Mouse (Mus musculus) embryo, embryonic 11 days (tissue): ENCODE results near the gene Fam114a2.
"Not testable (repeated sequence)": the region's sequence is repeated elsewhere in the genome, so short reads cannot be mapped to it uniquely, and the experiment has no call there.

ENCODE experiments used
- DNase-seq: peaks from one replicate; pipeline ENCODE4 v3.0.0-alpha.2; 2015

Gene Fam114a2

DNA sequence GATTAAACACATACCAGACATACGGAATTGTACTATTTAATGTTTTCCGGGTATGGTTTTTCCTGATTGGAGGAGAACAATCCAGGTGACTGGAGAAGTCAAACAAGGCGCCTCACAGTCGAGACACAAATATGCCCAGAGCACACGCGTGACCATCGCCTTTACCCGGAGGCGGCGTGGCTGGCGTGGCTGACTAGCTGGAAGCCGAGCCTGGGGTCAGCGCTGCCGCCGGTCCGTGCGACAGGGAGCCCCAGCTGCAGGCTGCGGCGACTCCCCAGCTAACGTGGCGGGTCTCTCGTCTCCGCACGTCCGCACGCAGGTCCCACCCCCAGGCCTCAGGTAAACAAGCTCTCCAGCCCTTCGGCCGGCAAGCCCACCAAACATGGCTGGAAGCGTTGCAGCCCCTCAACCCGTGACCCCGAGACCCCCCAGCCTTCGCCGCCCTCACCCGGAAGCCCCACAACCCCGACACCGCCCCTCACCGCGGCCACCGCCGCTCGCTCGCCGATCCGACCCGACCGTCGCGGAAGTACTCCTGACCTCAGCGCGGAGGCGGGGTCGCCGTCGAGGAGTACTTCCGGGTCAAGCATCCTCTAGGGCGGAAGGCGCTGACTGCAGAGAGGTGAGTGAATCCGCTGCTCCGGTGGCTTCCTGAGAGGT, at the start of gene Fam114a2, which contains the start of gene Mfap3:
TSS of gene Fam114a2 (minus strand) at position 527 of the 660 bp plus-strand sequence.
TSS of gene Mfap3 (plus strand) at position 574 of the 660 bp plus-strand sequence.
- peak; percentile 94 for DNase-seq

DNA sequence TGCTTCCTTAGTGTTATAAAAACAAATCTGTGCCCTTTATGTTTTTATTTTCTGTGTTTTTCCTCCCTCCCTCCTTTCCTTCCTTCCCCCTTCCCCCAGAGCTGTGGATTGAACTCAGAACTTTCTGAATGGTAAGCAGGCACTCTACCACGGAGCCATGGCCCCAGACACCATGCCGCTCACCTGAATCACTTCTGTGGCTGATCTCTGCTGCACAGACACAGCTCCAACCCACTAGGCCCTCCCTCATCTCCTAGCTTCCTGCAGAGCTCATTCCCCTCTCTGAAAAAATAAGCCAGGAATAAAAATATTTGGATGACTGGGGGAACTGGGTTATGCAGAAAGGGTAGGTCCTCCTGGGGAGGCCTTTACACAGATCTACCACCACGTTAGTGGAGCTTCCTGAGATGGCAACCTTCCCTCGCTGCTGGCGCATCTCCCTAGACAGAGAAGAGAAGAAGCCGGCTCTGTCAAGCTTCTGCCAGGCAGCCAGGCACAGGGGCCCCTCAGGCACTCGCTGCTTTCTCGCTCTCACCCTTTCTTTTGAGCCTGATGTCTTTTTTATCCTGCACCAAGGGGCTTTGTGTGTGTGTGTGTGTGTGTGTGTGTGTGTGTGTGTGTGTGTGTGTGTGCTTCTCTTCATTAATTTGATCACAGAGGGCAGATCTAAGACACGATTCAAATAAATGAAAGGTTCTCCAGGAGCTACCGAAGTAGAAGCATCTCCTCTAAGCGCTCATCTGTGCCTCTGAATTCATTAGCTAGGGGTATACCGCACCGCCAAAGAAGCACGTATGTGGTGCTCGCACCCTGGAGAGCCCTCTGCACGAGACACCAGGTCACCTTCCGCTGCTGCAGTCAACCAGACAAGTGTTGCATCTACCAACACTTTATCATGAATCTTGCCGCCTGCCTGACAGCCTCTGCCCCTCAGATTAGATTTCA, 47.9 kb upstream of the Fam114a2 start:
- DNase-seq: no peak

DNA sequence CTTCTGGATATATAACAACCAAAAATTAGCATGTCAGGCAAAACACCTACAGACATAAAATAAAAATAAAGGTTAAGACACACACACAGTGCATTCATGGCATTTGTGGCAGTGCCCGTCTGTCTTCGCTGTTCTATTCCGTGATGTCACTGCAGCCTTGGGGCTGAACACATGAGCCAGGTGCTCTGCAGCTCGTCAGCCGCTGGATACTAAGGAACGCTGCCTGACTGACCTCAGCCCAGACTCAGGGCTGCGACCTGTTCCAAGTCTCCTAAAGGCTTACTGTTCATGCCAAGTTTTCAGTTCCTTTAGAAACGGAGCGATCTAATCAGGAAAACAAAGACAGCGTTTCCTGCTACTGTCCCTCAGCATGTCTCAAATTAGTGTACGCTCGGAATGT, 46.1 kb upstream of the Fam114a2 start:
- DNase-seq: no peak

DNA sequence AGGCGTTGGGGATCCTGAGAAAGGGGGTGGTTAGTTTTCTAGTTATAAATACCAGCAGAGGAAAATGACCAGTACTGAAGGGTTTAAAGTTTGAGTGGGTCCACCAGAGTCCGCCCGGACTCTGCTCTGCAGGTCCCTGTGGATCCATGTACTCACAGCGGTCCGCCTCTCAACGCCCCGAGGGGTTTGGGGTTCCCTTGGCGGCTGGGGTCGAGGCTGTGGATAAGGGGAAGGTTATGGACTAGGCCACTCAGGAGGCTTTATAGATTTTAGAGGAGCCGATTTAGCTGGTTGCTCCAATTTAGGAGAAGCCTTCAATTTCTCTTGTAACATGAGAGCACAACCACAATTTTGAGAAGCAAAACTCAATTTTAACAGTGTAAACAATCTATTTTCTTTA, 39.5 kb upstream of the Fam114a2 start:
- DNase-seq: not testable (repeated sequence)

DNA sequence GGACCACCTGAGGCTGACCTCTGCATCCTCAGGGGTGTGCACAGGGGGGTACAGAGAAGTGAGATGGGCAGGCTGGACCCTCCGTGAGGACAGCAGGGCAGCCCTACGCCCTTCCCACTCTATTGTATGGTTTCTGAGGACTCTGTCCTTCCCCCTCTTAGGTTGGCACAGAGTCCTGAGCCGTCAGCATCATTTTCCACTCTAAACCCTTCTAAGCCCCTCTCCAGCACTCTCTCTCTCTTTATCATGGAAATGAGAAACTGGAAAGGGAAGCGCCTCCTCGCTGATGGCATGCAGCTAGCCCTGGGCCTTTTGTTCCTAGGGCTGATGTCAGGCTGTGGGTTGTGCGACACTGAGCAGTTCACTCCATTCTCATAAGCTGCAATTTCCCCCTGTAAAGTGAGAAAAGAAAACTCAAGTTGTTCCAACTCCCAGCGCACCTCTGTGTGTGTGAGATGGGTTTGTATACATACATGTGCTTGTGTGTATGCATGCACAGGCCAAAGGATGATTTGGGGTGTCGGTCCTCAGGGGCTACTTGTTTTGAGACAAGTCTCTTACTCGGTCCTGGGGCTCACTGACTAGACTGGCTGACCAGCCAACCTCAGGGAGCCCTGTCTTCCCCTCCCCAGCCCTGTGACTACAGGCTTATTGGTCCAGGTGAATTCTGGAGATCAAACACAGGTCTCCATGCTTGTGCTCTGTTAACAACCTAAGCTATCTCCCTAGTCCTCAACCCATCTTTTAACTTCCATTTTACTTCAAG, 34.8 kb upstream of the Fam114a2 start:
- peak; percentile 69 for DNase-seq

DNA sequence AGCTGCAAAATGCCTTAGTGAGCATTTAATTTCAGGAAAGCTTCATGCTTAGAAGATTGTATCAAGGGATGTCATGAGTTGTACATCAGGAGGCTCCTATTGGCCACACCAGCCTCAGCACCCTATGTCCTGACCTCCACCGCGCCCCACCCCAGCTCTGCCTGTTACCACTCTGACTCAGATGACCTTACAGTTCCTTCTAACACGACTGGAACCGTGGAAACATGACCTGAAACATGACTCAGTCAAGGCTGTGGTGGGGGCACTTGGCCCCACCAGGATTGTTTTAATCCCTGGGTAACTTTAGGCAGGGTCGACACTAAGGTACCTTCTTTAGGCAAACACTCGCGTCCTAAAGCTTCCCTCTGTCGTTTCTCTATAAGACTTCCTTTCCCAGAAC, 32.6 kb upstream of the Fam114a2 start:
- no peak for DNase-seq

DNA sequence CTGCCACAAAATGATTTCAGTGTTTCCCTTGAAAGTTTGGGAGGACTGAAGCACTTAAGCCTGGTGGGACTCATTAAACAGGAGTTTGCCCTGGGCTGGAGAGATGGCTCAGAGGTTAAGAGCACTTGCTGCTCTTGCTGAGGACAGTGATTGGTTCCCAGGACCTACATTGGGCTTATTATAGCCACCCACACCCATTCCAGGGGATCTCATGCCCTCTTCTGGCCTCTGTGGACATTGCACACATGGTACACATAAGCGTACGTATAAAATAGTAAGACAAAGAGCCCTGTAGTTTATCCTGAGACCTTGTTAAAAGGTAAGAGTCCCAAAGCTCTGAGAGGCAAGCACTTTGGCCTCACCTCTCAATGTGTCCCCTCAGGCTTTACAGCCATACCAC, 31.8 kb upstream of the Fam114a2 start:
- no peak for DNase-seq

DNA sequence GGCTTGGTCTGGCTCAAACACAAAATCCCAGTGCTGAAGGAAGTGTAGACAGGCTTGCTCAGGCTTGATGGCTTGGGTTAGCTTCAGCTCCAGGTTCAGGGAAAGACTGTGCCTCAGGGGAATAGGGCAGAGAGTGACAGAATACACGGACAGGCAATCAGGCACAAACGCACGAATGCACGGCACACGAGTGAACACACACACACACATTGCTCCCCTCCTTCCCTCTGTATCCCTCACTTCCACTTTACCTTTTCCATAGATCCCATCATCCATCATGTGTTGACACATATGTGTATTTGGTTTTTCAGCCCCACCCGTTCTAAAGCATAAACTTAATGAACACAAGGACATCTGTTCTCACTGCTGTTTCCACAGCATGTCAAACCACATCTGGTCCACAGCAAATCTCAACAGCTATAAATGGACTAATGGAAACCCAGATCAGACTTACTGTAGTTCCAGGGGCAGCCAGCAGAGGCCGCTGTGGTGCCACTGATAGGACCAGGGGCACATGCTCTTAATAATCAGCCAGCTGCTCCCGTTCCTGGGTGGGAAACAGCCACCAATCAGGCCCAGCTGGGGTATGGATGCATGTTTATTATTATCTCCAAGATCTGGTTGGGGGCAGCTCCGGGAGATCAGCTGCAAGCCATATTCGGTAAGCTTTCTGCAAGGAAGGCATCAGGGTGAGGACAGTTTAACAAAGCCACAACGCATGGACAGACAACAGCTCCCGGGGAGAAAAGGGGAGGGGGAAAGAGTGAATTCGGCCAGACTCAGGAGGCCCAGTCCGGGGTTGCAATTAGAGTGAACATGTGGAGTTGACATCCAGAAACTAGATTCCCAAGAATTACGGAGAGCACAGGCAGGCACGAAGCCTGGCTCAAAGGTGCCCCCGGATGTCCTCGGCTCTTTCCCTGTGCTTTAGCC, 30.5 kb upstream of the Fam114a2 start:
- peak; percentile 90 for DNase-seq

DNA sequence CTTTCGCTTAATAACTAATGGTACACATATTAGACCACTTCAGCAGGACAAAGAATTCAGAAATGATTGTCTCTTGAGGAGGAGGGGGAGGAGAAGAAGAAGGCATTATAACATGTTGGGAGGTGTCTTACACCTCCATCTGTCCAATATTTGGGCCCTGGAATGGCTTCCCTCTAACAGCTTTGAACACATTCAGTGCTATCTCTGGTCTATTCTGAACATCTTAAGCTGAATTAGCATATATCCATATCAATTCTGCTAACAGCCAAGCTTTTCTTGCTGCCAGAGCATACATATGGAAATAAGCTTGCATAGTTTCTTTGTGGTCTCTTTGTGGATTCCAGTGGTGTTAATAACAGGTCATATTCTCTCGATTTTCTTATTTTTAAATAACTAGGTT, 22.3 kb upstream of the Fam114a2 start:
- no peak for DNase-seq

DNA sequence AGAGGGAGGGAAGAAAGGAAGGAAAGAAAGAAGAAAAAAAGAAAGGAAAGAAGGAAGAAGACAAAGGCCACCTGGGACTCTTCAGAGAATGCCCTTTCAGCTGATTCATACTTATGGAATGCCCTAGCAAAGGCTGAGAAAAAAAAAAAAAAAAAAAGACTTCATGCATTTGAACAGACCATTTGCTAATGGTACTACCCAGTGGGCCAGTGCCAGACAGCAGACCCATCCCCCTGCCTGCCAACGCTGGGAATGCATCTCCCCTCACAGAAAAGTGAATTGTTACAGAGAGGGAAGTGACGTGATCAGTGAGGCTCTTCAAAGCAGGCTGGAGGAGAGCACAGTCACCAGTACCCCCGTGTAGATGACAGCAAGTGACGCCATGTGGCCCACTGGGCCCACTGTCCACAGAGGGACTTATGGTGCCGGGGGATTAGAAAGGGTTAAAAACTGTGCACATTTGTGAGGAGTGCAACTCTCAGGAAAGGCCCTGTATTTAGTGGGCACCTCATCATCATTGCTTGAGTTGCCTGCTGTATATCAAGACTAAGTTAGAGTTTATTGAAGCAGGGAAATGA, 21.5 kb upstream of the Fam114a2 start:
- DNase-seq: no peak

DNA sequence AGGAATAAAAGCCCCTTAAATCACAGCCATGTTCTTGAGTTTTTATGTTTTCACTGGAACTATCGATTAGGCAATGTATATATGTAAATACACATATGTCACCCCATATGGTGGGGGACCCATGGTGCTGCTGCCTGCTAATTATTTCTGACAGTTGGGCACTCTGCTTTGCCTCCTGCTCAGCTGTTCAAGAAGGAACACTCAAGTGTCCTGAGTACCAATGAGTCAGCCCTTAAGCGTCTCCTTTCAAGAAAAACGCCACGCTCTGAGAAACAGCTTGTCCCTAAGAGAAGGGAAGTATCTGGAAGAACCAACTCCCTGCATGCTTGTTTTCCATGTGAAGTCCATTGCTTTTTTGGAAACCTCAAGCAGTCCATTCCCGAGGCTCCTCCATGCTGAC, 17.5 kb upstream of the Fam114a2 start:
- DNase-seq: no peak

DNA sequence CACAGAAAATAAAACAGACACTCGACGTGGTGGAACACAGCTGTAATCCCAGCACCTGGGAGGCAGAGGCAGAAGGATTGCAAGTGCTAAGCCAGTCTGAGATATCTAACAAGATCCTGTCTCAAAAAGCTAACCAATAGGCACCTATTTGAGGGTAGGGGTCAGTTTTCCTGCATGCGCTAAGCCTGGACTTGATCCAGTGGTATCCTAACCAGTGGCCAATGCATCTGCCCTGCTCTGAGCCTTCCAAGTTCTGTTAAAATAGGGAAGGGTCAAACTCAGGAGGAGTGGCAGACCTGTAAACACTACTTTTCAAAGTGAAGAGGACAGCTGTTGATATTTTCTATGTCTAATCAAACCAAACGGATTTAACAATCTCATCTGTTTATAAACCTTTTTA, 13.9 kb upstream of the Fam114a2 start:
- DNase-seq: no peak

DNA sequence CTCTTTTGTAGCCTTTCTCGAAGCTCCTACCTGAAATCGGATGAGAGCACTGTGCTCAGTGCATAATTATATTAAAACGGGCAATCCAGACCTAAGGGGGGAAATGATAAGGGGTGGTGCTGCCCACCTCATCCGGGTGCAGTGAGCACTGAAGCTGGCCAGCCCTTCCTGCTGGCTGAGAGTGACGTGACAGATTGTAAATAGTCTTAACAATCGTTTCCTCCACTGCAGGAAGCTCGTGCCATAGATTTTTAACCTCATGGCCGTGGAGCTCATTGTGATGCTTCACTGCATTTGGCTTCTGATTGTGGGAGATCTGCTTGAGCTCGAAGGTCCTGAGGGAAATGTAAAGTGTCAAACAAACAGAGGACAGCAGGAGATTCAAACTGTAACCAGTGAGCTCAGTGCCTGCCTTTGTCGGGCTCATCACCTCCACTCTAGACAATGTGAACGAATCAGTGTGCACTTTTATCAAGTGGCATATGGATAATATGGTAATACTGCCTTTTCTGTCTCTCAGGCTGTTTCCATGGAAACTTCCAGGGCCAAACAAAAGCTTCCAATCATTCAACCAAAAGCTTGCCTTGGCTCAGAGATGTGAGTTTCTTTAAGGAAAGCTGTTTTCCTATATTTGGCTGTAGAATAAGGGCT, 13.0 kb upstream of the Fam114a2 start:
- DNase-seq: peak; percentile 46

DNA sequence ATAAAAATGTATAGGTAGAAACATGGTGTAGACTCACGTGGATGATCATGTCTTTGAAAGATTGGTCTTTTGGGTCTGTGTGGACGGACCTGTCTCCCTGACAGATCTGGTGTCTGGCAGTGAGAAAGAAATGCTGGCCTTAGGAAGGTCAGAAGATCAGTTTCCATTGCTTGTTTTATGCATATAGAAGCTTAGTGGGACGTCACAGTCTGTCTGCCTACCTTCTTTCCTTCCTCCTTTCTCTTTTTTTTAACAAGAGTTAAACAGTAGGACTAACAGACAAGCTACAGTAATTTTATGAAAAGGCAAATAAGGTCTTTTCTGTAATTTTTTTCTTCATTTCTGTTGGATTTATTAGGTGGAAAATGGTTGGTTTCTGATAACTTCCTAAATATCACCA, 10.7 kb upstream of the Fam114a2 start:
- no peak for DNase-seq

DNA sequence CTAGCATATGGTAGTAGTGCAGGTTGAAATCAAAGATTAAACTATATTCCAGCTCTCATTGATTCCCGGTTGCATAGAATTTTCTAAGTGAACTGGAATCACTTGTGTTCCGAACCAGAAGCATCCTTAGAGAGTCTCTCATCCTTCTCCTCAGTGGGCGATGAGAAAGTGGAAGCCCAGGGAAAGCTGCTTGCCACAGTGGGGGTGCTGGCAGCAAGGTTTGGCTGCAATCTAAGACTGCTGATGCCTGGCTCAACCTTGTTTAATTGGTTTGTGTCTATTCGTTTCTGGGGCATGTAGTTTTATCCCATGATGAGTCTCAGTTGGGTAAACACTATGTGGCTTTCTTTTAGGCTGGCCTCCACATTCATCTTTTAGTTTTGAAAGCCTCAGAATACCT, 9.1 kb upstream of the Fam114a2 start:
- DNase-seq: no peak

DNA sequence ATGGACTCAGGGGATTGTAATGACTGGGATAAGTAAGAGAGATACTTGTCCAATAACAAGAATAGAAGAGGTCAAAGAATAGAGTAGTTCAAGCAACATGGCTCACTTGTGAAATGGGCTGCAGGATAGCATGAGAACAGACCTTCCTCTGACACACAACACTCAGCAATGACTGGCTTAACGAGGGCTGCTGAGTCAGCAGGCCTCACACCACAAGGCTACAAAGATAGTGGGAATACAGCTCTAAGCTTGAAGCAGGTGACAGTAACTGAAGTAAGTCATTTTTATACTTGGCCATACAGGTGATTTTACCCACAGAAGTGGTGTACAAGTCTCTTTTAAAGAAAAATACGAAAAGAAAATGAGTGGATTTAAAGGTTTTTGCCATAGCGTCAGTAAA, 7.5 kb upstream of the Fam114a2 start:
- DNase-seq: no peak

DNA sequence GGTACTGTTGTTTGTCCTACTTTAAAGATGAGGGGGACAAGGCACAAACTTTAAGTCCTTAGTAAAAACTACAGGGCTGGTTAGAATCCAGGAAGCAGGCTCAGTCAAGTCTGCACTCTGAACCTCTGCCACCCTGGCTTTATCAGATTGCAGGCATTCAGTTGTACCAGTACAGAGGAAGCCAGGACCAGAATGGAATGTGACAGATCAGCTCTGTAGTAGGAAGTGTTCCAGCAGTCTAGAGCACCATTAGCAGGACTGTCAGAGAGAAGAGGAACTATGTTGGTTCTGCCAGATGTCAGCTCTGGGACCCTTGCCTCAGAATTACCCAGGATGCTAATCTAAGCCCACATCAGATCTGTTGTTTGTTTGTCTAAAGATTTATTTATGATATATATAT, 6.2 kb upstream of the Fam114a2 start:
- DNase-seq: no peak

DNA sequence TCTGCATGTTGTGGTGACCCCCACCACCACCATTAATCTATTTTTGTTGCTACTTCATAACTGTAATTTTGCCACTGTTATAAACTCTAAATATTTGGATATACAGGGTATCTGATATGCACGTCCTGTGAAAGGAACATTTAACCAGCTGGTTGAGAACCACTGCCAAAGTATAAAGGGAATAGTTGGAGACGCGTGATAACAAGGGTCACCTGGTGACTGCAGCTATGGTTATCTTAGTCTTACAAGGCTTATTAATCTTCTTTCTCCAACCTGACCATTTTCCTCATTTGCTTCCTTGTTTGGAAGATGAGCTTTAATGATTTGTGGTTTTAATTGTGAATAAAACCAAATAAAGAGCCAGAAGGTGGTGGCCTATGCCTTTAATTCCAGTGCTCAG, 5.0 kb upstream of the Fam114a2 start:
- no peak for DNase-seq

DNA sequence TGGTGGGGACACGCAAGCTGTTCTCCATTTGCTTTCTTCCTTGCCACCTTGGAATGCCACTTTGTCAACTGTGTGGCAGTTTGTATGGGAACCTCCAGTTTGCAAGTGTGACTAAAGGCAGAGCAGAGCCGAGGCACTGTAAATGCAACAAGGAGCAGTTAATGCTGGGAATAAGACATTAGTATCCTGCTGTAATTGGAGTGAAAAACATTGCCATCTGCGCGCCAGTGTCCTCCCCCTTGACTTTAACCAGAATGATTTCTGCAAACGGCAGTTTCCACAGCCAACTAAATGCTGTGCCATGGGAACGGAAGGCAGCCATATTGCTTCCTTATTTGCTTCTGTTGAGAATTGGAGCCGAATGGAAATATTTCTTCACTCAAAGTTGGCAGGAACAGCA, 3.6 kb upstream of the Fam114a2 start:
- no peak for DNase-seq

DNA sequence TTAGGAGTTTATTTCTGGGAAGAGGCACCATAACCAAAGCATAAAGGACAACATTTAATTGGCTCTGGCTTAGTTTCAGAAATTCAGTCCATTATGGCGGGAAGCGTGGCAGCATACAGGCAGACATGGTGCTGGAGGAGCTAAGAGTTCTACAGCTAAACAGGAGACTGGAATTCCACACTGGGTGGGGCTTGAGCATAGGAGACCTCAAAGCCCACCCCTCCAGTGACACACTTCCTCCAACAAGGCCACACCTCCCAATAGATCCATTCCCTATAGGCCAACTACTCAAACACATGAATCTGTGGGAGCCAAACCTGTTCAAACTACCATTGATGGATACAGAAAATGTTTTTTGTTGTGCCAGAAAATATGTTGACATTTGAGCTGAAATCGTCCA, 2.8 kb upstream of the Fam114a2 start:
- no peak for DNase-seq

DNA sequence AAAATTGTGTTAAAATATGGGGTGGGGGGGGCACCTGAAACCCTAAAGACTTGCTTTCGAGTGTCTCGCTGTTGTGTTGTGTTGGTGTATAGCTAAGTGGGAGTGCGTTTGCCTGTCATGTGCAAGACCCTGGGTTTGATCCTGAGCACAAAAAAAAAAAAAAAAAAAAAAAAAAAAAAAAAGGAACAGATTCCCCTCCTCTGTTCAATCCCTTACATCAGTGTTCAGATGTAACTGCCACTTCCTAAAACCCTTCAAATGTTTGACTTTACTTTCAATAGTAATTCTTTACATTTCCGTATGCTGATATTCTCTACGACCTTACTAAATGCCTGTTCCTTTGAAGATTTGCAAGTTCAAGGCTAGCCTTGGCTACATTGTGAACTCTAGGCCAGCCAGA, 887 bp upstream of the Fam114a2 start:
- no peak for DNase-seq
